Mouse (Mus musculus) WW6 (cell line): ENCODE data around the gene Nemp2.

Experiments
- DNase-seq: peaks from one replicate; pipeline ENCODE4 v3.0.0-alpha.2; 2013; ENCODE audit warnings: low read depth, low spot score

Nemp2 gene

GRCm38 (mm10) chr1:52630248-52630936 is at the start of gene Nemp2:
Nemp2 (plus strand) TSS chr1:52630703.
- peak; percentile 57 for DNase-seq

GRCm38 (mm10) chr1:52581744-52582143 is 48.8 kb upstream of the Nemp2 start:
- no peak for DNase-seq

GRCm38 (mm10) chr1:52582866-52583265 is 47.6 kb upstream of the Nemp2 start:
- DNase-seq: no peak

GRCm38 (mm10) chr1:52596982-52597646 is 33.4 kb upstream of the Nemp2 start:
- DNase-seq: no peak

- peak; percentile 11 for DNase-seq
Measured at GRCm38 (mm10) chr1:52597761-52598160, 32.7 kb upstream of the Nemp2 start.

GRCm38 (mm10) chr1:52598361-52598760 is 32.1 kb upstream of the Nemp2 start:
- DNase-seq: no peak

GRCm38 (mm10) chr1:52601496-52601895 is 29.0 kb upstream of the Nemp2 start:
- no peak for DNase-seq

GRCm38 (mm10) chr1:52607700-52608099 is 22.8 kb upstream of the Nemp2 start:
- DNase-seq: no peak

GRCm38 (mm10) chr1:52608486-52608885 is 22.0 kb upstream of the Nemp2 start:
- no peak for DNase-seq

- no peak for DNase-seq
Measured at GRCm38 (mm10) chr1:52618217-52618616, 12.3 kb upstream of the Nemp2 start.

GRCm38 (mm10) chr1:52620442-52620841 is 10.1 kb upstream of the Nemp2 start:
- no peak for DNase-seq

- peak; percentile 9 for DNase-seq
Measured at GRCm38 (mm10) chr1:52630937-52631299, 415 bp downstream of the Nemp2 start.

- DNase-seq: peak; percentile 4
Measured at GRCm38 (mm10) chr1:52631570-52631969, 1.1 kb downstream of the Nemp2 start.

- no peak for DNase-seq
Measured at GRCm38 (mm10) chr1:52634251-52634650, 3.7 kb downstream of the Nemp2 start.

- no peak for DNase-seq
Measured at GRCm38 (mm10) chr1:52635932-52636331, 5.4 kb downstream of the Nemp2 start.

- no peak for DNase-seq
Measured at GRCm38 (mm10) chr1:52638101-52638500, 7.6 kb downstream of the Nemp2 start.

GRCm38 (mm10) chr1:52639090-52639489 is 8.6 kb downstream of the Nemp2 start:
- no peak for DNase-seq

- DNase-seq: no peak
Measured at GRCm38 (mm10) chr1:52640266-52640665, 9.8 kb downstream of the Nemp2 start.

- no peak for DNase-seq
Measured at GRCm38 (mm10) chr1:52640736-52641135, 10.2 kb downstream of the Nemp2 start.

GRCm38 (mm10) chr1:52648153-52649027 is 17.9 kb downstream of the Nemp2 start:
- DNase-seq: no peak

GRCm38 (mm10) chr1:52650066-52650465 is 19.6 kb downstream of the Nemp2 start:
- no peak for DNase-seq

- no peak for DNase-seq
Measured at GRCm38 (mm10) chr1:52652601-52653253, 22.2 kb downstream of the Nemp2 start.
